Mouse (Mus musculus) lung, postnatal 0 days (tissue): ENCODE results near the gene Ubr4. TPM values are rescaled to one million over a fixed set of nuclear protein-coding genes. Genes with fewer than 3 reads are reported as not detected.

Source experiments
- ATAC-seq: fragments of 200-750 bp; cut with Nextera tagmentation; 2 replicates; pipeline ENCODE4 v1.8.0; 2017; ENCODE audit warnings: moderate library complexity
- DNase-seq: peaks from one replicate; pipeline ENCODE4 v3.0.0-alpha.2; 2016; ENCODE audit warnings: low spot score
- H3K27ac ChIP-seq: fragments of 300-500 bp; sonication (generic); 2 replicates; pipeline ENCODE4 v1.5.1; 2014; ENCODE audit warnings: antibody characterized with exemption, mild to moderate bottlenecking, low read length, mixed read lengths
- H3K27me3 ChIP-seq: fragments of 300-500 bp; sonication (generic); replicated peaks from 2 replicates; pipeline ENCODE4 v1.6.1; 2014; ENCODE audit warnings: low read length, mixed read lengths; ENCODE audit not compliant: insufficient read depth
- H3K36me3 ChIP-seq: fragments of 300-500 bp; sonication (generic); 2 replicates; pipeline ENCODE4 v1.6.1; 2014; ENCODE audit warnings: low read length, mixed read lengths; ENCODE audit not compliant: insufficient read depth
- H3K4me1 ChIP-seq: fragments of 300-500 bp; sonication (generic); 2 replicates; pipeline ENCODE4 v1.6.1; 2014; ENCODE audit warnings: antibody characterized with exemption, low read depth, low read length, mixed read lengths; ENCODE audit not compliant: insufficient read depth
- H3K4me2 ChIP-seq: fragments of 300-500 bp; sonication (generic); replicated peaks from 2 replicates; pipeline ENCODE4 v1.6.1; 2014; ENCODE audit warnings: low read depth, mild to moderate bottlenecking, low read length, moderate library complexity, mixed read lengths
- H3K4me3 ChIP-seq: fragments of 300-500 bp; sonication (generic); 2 replicates; pipeline ENCODE4 v1.5.1; 2014; ENCODE audit warnings: low read depth, low read length
- H3K9ac ChIP-seq: fragments of 300-500 bp; sonication (generic); replicated peaks from 2 replicates; pipeline ENCODE4 v1.6.1; 2014; ENCODE audit warnings: low read depth, mild to moderate bottlenecking
- H3K9me3 ChIP-seq: fragments of 300-500 bp; sonication (generic); 2 replicates; pipeline ENCODE4 v1.6.1; 2016; ENCODE audit warnings: low read length, mixed read lengths
- CTCF ChIP-seq: IDR thresholded peaks from 2 replicates; pipeline ENCODE4 v1.5.1; 2016; ENCODE audit warnings: antibody characterized with exemption, mild to moderate bottlenecking
- EP300 ChIP-seq: IDR thresholded peaks from 2 replicates; pipeline ENCODE4 v1.6.1; 2016; ENCODE audit warnings: antibody characterized with exemption, mild to moderate bottlenecking, control low read depth
- WGBS: fragments of 180-500 bp; shearing (Covaris S2); extraction: QIAGEN DNeasy Blood & Tissue Kit; methylation state at CpG from one replicate; pipeline ENCODE4 v1.1.7; 2014; 5-methylcytosine and 5-hydroxymethylcytosine counted together
- polyA plus RNA-seq: library from polyadenylated mRNA; unstranded; fragments of >200 nt; fragmentation: Nextera tagmentation; extraction: Ambion mirVana; gene quantifications from 2 replicates; pipeline ENCODE4 v1.2.1, GENCODE M21; 2015

Gene Ubr4
- polyA plus RNA-seq, 1 experiment from 2014 or later: 50.8 TPM

DNA sequence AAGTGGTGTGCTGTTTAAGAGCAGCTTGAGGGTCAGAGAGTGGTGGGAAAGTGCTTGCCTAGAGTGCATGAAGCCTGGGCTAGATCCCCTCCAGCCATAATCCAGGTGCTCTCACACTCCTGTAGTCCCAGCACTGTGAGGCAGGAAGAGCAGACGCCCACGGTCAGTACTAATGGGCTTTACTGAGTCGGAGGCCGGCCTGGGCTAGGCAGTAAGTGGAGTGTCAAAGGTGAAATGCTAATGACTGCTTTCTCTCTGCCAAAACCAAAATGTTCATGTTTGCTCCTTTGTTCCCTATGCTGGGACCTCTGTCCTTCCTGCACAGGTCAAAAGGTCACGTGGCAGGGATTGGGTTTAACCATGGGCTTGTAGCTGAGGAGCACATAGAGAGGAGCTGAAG is 48.1 kb downstream of the Ubr4 start:
- Histone ChIP-seq H3K36me3 (peaks cover 70% of the 10 kb centered on the region), H3K9me3 (no peaks in the 10 kb centered on the region)
- WGBS: 85% methylated on average over 5 of the region's 5 CpGs

DNA sequence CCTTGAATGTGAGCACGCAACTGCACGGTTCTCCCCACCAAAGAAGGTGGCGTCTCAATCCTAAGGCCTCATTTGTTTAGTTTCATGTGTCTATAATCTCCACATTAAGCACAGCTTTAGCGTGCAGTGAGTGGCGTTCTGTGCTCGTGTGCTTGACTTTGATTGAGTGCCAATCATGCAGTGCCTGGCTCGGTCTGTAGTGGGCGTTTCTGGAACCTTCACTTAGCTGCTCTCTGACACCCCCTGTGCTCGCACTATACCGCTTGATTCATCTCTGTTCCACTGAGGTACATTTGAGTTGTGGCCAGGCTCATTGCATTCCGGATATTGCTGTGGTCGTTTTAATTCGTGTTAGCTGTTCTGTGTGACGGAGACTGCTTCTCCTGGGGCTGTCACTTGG is 50.8 kb downstream of the Ubr4 start:
- Histone ChIP-seq H3K27me3 (no peaks in the 10 kb centered on the region), H3K9me3 (no peaks in the 10 kb centered on the region), H3K27ac (no peak overlapping the region), H3K9ac (no peak overlapping the region), H3K4me2 (no peak overlapping the region), H3K4me1 (no peaks in the 10 kb centered on the region), H3K4me3 (no peak overlapping the region), H3K36me3 (peaks cover 76% of the 10 kb centered on the region)
- DNase-seq (no peak), ATAC-seq (no peak)
- TF ChIP-seq CTCF (peak; percentile 20; the same call in 1 of the 2 replicates), EP300 (no peak)
- WGBS: 73% methylated on average over 14 of the region's 14 CpGs

More for the DNA sequence above, 48.1 kb downstream of the Ubr4 start:
- H3K27ac ChIP-seq: no peak overlapping the region
- no peak overlapping the region for H3K4me3 ChIP-seq
- H3K4me1 ChIP-seq: no peaks in the 10 kb centered on the region
- no peaks in the 10 kb centered on the region for H3K27me3 ChIP-seq
- no peak for DNase-seq
- no peak overlapping the region for H3K4me2 ChIP-seq
- TF ChIP-seq EP300 (no peak), CTCF (no peak)
- no peak for ATAC-seq
- no peak overlapping the region for H3K9ac ChIP-seq

DNA sequence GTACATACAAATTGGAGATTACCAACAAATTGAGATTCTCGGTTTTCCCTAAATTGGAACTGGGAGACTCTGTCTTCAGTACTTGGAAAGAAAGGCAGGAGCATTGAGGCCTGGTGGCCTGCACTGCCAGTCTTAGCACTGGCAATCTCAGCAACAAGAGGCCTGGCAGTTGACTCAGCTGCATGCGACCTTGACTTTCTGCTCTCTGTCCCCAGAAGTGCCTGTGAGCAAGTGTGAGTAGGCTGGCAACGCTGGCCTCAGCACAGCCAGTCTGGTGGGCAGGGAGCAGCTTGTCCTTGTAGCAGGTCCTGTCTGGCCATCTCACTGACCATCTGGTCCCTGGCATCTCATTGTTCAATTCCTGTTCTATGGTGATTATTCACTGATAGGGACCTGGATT is 58.9 kb downstream of the Ubr4 start:
- no peak for DNase-seq
- H3K4me1 ChIP-seq: no peaks in the 10 kb centered on the region
- no peak overlapping the region for H3K9ac ChIP-seq
- H3K4me3 ChIP-seq: no peak overlapping the region
- no peaks in the 10 kb centered on the region for H3K9me3 ChIP-seq
- H3K27me3 ChIP-seq: no peaks in the 10 kb centered on the region
- TF ChIP-seq EP300 (no peak), CTCF (no peak)
- ATAC-seq: no peak
- WGBS: 86% methylated on average over 3 of the region's 3 CpGs
- no peak overlapping the region for H3K4me2 ChIP-seq
- H3K27ac ChIP-seq: no peak overlapping the region
- H3K36me3 ChIP-seq: peaks cover 86% of the 10 kb centered on the region

DNA sequence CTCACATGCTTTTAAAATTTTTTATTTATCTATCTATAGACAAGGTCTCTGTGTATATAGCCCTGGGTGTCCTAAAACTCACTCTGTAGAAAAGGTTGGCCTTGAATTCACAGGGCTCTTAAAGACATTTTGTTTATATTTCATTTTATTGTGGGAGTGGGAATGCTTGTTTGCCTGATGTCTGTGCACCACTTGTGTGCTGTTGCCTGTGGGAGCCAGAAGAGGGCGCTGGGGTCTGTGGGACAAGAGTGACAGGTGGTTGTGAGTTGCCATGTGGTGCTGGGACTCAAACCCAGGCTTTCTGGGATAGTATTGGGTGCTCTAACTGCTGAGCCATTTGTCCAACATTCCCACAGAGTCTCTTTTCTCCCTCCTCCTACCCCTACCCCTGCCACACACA is 65.5 kb downstream of the Ubr4 start:
- ATAC-seq (no peak), DNase-seq (no peak)
- Histone ChIP-seq H3K4me2 (no peak overlapping the region), H3K9me3 (no peaks in the 10 kb centered on the region), H3K9ac (no peak overlapping the region), H3K27me3 (no peaks in the 10 kb centered on the region), H3K27ac (no peak overlapping the region), H3K36me3 (peaks cover 71% of the 10 kb centered on the region), H3K4me3 (no peak overlapping the region), H3K4me1 (no peaks in the 10 kb centered on the region)
- 61% methylated on average over 1 of the region's 1 CpGs for WGBS
- no peak for TF ChIP-seq CTCF
- no peak for TF ChIP-seq EP300

DNA sequence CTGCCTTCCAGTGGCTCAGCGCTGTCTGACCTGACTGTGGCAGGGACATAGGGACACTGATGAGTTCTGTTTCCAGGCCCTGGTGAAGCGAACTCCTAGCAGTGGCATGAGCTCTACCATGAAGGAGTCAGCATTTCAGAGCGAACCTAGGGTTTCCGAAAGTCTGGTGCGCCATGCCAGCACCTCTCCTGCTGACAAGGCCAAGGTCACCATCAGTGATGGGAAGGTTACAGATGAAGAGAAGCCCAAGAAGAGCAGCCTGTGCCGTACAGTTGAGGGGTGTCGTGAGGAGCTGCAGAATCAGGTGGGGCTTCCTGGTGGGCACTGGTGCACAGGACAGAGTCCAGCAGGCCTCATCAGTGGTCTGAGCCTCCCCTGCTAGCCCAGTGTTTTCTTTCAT is 69.2 kb downstream of the Ubr4 start:
- no peaks in the 10 kb centered on the region for H3K4me1 ChIP-seq

DNA sequence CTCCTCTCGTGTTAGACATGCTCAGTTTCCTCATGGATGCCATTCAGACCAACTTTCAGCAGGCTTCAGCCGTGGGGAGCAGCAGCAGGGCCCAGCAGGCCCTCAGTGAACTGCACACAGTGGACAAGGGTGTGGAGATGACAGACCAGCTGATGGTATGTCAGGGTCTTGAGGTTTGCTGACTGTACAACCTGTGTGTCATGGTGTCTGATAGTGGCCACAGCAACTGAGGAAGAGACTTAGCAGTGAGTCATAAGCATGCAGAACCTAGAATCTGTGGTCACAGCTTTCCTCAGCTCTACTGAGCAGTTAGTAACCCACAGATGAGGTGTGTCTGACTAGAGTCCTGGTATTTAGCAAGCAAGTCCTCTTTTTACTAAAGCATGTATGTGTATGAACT is 70.0 kb downstream of the Ubr4 start:
- H3K4me1 ChIP-seq: no peaks in the 10 kb centered on the region
- ATAC-seq: no peak
- TF ChIP-seq CTCF (no peak), EP300 (no peak)
- no peak overlapping the region for H3K27ac ChIP-seq
- no peak overlapping the region for H3K4me2 ChIP-seq
- no peaks in the 10 kb centered on the region for H3K9me3 ChIP-seq
- no peaks in the 10 kb centered on the region for H3K27me3 ChIP-seq
- H3K4me3 ChIP-seq: no peak overlapping the region
- H3K9ac ChIP-seq: no peak overlapping the region
- no peak for DNase-seq
- WGBS: 96% methylated on average over 2 of the region's 2 CpGs
- H3K36me3 ChIP-seq: peaks cover 89% of the 10 kb centered on the region

More for the DNA sequence above, 69.2 kb downstream of the Ubr4 start:
- Histone ChIP-seq H3K27ac (no peak overlapping the region), H3K9me3 (no peaks in the 10 kb centered on the region), H3K4me2 (no peak overlapping the region), H3K4me3 (no peak overlapping the region), H3K27me3 (no peaks in the 10 kb centered on the region), H3K9ac (no peak overlapping the region), H3K36me3 (peaks cover 83% of the 10 kb centered on the region)
- TF ChIP-seq EP300: no peak
- no peak for TF ChIP-seq CTCF
- ATAC-seq: no peak
- 90% methylated on average over 7 of the region's 7 CpGs for whole genome bisulfite sequencing
- no peak for DNase-seq

DNA sequence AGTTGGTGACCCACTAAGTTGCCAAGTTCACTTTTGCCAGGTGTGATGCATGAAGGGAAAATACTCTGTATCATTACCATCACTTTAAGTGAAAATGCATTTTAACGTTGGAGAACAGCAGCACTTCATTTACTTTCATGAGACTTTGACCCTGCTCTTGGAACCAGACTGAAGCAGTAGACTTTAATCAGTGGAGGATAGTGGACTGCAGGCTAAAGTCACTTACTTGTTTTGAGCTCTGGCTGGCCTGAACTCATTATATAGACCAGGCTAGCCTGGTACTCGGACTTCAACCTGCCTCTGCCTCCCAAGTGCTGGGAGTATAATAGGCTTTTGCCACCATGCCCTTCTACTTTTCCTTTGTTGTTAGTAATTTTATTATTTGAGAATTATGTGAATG is 70.9 kb downstream of the Ubr4 start:
- TF ChIP-seq CTCF (no peak), EP300 (no peak)
- Histone ChIP-seq H3K4me3 (no peak overlapping the region), H3K4me2 (no peak overlapping the region), H3K27ac (no peak overlapping the region), H3K36me3 (peaks cover 92% of the 10 kb centered on the region), H3K4me1 (no peaks in the 10 kb centered on the region), H3K9ac (no peak overlapping the region), H3K9me3 (no peaks in the 10 kb centered on the region), H3K27me3 (no peaks in the 10 kb centered on the region)
- ATAC-seq: no peak
- DNase-seq: no peak
- WGBS: 60% methylated on average over 2 of the region's 2 CpGs
